Mouse (Mus musculus) thymus, postnatal 0 days (tissue): ENCODE measurements at regions not wholly inside any gene's neighbourhood (a gene's known extent, or its start where the extent isn't known, plus 50 kb on each side); places are given as distances from the start of the nearest gene placed in this dataset.

Experiments used
- DNase-seq: peaks from one replicate; pipeline ENCODE4 v3.0.0-alpha.2; 2015; ENCODE audit warnings: low spot score

DNA sequence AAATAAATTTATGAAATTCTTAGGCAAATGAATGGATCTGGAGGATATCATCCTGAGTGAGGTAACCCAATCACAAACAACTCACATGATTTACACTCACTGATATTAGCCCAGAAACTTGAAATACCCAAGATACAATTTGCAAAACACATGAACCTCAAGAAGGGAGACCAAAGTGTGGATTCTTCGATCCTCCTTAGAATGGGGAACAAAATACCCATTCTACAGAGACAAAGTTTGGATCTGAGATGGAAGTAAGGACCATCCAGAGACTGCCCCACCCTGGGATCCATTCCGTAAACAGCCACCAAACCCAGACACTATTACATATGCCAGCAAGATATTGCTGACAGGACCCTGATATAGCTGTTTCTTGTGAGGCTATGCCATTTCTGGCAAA, 971.2 kb downstream of the Agbl1 start:
- peak; percentile 8 for DNase-seq

DNA sequence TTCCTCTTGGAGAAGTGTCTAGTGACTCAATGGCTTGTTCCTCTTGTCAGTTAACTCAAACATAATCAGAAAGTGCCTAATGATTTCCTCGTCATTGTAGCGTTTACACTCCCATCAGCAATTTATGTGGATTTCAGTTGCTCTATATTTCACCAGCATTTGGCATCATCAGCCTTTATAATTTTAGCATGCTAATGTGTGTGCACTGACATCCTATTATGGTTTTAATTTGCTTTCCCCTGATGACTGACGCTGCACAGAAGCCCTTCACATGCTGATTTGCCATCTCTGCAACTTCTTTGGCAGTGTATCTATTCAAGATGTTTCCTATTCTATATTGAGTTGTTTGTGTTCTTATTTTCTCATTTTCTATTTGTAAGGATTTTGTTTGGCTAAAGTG, 975.9 kb downstream of the Agbl1 start:
- no peak for DNase-seq

DNA sequence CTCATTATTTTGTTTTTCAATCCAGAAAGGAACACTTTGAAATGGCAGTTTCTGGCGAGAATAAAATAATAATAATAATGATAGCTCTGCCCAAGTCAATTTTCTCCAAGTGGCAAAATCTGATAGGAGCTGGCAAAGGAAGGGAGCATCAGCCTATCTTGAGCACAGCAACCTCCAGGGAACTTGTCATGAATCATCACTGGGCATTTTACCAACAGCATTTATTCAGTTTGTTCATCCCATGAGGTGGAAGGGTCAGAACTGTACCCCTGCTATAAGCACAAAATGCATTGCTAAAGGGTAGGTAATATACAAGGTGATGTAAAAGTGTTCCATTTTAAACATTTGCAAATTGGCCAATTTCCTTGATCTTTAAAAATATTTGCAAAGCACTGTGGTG, 1019.7 kb downstream of the Agbl1 start:
- no peak for DNase-seq

DNA sequence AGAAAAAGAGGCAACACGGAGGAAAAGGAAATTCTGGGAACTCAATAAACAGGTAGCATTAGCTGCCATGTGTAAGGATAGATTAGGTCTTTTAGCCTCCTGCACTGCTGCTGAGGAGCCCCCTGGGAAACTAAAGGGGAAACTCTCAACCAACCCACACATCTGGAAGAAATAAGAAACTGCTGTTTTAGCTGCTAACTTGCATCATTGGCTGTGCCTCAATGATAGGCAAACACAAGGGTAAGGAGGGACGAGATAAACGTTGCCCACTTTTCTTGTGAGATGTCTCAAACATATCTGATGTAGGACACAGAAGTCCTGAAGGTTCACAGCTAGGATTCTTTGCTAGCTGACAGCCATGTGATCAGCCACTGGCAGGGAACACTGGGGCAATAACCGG, 1058.0 kb downstream of the Agbl1 start:
- no peak for DNase-seq

DNA sequence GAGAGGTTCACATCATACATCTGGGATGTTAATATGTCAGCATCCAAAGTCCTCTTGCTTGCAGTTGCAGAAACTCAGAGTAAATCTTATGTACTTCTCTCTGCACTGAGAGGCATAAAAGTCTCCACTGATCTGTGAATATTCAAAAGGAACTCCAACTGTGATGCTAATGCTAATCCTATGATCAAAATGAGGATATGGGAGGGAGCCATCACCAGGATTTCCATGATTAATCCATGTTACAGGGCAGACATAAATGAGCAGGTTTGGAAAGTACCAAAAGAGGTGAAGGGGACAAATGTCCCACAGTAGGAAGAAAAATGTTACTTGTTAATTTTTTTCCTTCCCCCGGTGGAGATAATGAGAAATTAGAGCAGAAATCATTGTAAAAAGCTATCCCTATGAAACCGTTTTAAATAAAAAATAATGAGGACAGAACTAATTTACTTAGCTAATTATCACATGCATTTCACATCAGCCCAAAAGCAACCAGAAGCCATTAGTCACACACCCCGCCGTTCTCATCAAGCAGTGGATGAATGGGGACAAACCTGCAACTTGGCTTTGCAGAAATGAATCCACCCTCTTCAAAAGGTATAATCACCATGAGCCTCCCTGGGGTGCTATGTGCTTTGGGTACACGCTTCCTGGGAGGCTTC, 1065.4 kb downstream of the Agbl1 start:
- no peak for DNase-seq

DNA sequence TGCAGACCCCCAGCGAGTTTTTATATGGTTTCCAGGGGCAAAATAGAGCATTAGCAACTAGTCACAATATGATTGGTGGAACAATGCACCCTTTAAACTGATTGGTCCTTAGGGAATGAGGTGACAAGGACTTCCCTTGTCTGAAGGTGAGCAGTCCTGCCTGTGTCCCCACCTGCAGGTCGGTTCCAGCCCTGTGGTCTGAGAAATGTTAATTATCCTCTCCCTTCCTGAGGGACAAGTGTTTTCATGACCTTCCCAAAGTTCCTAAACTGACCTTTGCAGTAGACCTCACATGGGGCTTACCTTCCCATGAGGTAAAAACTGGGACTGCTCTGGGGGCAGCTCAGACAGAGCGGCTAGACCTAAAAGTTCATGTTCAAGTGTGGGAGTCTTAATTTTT, 1073.5 kb downstream of the Agbl1 start:
- DNase-seq = no peak

DNA sequence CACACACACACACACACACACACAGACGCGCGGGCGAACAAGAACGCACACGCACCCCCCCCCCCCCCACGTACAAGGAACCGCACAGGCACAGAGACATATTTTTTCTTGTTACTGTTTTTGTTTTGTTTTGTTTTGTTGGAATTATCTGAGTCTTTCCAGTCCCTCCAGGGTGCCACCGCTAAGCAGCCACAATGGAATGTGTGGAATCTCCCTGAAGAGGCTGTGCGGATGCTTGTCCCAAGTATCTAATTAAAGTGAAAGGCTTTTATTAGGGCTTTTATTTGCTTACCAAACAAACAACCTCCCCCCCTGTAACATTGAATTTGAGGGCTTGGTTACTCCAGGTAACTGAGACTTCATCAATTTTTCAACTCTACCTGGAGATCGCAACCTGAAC, 1074.2 kb downstream of the Agbl1 start:
- DNase-seq = no peak

DNA sequence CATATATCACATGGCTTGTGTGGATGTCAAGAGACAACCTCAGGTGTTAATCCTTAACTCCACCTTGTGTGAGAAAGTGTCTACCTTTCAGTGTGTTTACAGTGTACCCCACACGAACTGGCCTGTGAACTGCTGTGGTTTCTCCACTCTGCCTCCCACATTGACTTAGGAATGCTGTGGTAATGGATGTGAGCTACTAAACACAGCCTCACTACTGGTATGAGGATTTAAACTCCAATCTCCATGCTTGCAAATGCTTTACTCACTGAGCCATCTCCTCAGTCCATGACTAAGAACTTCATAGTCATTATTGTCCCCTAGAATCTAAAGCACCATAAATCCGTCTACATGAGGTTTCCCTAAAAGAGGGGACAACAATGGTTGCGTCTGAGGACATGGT, 1075.8 kb downstream of the Agbl1 start:
- no peak for DNase-seq

DNA sequence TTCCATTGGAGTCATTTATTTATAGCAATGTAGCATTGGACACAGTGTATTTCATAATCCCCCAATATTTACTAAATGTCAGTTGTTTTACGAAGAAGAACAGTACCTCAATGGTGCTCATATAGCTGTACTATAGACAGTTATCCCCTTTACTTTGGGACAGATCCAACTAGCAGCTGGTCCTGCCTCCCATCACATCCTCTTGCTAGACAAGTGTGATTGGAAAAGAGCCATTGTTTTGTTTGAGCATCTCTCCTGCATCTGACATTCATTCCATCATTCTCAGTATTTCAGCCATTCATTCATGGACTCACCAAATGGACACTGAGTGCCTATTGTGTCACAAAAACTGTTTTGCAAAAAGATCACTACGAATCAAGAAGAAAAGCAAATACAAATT, 1082.0 kb downstream of the Agbl1 start:
- no peak for DNase-seq

DNA sequence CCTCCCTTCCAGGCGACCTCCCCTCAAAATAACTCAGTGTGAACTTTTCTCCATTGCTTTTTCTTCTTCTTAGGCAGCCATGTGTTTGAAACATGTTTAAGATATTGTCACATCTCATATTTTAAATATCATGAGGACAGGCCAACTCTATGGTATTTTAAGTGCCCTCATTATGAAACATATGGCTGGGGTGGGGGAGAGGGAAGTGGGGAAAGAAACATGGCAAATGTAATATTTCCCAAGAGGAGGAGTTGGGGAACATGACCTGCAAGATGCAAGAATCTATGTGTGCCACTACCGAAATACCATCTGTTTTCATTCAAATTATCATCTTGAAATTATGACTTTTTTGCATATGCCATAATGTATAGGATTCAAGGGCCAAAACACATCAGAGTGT, 1095.5 kb downstream of the Agbl1 start:
- DNase-seq = no peak

DNA sequence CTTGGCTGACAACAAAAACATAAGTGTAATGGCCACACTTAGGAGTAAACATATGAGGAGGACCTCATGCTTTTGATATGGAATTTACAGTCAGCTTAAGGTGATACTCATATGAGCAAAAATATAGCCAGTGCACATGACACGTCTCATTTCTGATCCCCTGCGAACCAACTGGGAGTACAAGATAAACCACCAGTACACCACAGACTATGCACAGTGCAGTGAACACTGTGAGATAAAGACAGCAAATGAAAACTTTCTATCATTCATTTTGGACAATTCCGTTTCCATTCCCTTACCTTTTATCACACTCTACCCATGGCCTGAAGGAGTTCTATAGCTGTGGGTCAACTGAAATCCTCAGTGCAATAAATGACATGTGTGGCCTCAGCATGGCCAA, 1097.1 kb downstream of the Agbl1 start:
- no peak for DNase-seq

DNA sequence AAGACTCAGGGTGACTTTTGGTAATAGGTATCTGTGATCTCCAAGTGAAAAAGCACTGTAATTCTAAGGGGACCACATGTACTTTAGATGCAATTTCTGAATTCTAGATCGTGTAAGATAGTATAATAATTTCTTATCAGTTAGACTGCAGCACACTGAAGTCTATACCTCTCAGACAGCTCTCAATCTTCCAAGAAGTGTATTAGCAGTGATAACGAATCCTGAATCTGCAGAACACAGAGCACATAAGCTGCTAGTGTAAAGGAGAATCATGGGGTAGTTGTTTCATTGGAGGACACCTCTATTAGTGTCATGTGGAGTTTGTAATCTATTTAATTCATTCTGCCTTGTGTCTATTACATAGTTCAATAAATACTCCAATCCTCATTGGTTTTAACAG, 1097.8 kb downstream of the Agbl1 start:
- no peak for DNase-seq

DNA sequence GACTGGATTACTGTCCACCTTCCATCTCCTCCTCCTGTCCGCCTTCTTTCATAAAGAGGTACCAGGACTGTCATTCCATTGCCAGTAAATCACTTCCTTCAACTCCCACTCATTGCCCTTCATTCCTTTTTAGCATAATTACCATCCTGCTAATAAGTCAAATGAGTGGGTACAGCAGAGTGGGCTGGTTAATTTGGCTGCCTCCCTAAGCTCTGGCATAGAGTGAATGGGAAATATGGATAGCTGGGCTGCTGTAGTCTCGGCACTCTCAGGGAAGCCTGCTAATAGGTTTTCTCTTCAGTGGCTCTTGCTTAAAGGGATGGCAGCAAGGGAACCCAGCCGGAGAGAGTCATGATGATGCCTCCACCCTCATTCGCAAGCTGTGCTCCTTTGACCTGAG, 1108.9 kb downstream of the Agbl1 start:
- no peak for DNase-seq
